Mouse (Mus musculus) thymus, adult 2 months (tissue): Measurements from ENCODE around the gene Tmem129. TPM values are rescaled to one million over a fixed set of nuclear protein-coding genes. Genes with fewer than 3 reads are reported as not detected.

ENCODE experiments used
- DNase-seq: peaks from one replicate; pipeline ENCODE4 v3.0.0; 2021
- H3K27ac ChIP-seq: fragments of 200-500 bp; 2 replicates; pipeline ENCODE4 v1.5.1; 2012; ENCODE audit warnings: low read length, control low read depth; ENCODE audit not compliant: control insufficient read depth, insufficient read depth
- H3K27me3 ChIP-seq: fragments of 200-500 bp; 2 replicates; pipeline ENCODE4 v1.6.1; 2012; ENCODE audit warnings: mild to moderate bottlenecking, low read length, moderate library complexity, mixed read lengths; ENCODE audit not compliant: control insufficient read depth, insufficient read depth
- H3K36me3 ChIP-seq: fragments of 200-500 bp; 2 replicates; pipeline ENCODE4 v1.6.1; 2012; ENCODE audit warnings: mild to moderate bottlenecking, low read length, moderate library complexity; ENCODE audit not compliant: control insufficient read depth, insufficient read depth
- H3K4me1 ChIP-seq: fragments of 200-500 bp; replicated peaks from 2 replicates; pipeline ENCODE4 v1.6.1; 2012; ENCODE audit warnings: low read length; ENCODE audit not compliant: control insufficient read depth, insufficient read depth
- H3K4me3 ChIP-seq: fragments of 200-500 bp; 2 replicates; pipeline ENCODE4 v1.5.1; 2012; ENCODE audit warnings: mild to moderate bottlenecking, low read length, control low read depth, moderate library complexity; ENCODE audit not compliant: control insufficient read depth, insufficient read depth
- CTCF ChIP-seq: fragments of 200-500 bp; IDR thresholded peaks from 2 replicates; pipeline ENCODE4 v1.5.1; 2012; ENCODE audit warnings: mild to moderate bottlenecking, control low read depth, low read length, moderate library complexity, borderline replicate concordance; ENCODE audit not compliant: control insufficient read depth, poor library complexity, insufficient read depth; ENCODE audit errors: extremely low read depth
- POLR2A ChIP-seq: fragments of 200-500 bp; IDR thresholded peaks from 2 replicates; pipeline ENCODE4 v1.6.1; 2012; ENCODE audit warnings: mild to moderate bottlenecking, low read length, control low read depth, moderate library complexity; ENCODE audit not compliant: control insufficient read depth, poor library complexity, insufficient read depth; ENCODE audit errors: extremely low read depth
- WGBS: fragments of 180-500 bp; shearing (Covaris S2); methylation state at CpG from one replicate; pipeline ENCODE4 v1.1.7; 2018; 5-methylcytosine and 5-hydroxymethylcytosine counted together
- polyA plus RNA-seq: library from polyadenylated mRNA; depleted of rRNA; stranded (reverse); fragments of >200 nt; gene quantifications from 2 replicates; pipeline ENCODE4 v1.2.3, GENCODE M21; 2012

Tmem129 gene
- polyA plus RNA-seq, 1 experiment = 78.0 TPM

DNA sequence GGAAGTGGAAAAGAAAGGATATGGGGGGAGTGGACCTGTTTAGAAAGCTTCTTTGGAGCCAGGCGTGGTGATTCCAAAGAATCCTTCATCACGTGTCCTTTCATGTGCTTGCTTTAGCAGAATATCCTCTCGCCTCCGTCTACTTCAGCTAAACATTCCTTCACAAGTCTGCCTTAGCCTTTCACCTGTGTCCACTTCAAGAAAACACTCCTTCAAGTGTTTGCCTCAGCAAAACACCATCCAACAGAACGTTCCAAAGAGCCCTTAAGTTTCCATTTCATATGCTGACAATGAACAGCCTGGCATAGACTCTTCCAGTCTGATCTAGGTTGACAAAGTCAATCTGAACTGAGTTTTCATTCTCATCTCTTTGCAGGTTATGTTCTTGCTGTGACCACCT, 20.0 kb upstream of the Tmem129 start:
- no peak overlapping the region for H3K27ac ChIP-seq
- no peak for TF ChIP-seq POLR2A
- TF ChIP-seq CTCF = no peak

DNA sequence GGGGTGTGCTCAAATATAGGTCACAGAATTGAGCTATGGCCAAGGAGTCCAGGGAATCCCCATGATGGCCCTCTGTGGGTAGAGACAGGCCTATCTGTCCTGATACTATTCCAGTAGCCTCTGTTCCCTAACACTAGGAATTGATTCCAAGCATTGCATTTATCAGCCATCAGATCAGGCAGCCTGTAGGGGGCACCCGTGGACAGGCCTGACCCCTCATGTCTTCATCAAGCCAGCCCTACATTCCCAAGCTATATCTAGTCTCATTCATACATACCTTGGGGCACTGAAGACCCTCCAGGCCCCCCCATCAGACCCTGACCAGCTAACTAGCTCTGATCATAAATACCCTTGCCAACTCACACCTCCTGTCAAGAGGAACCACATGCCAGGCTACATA, 17.7 kb upstream of the Tmem129 start:
- peak; percentile 26 for DNase-seq
- TF ChIP-seq CTCF = no peak
- no peak for TF ChIP-seq POLR2A
- H3K4me1 ChIP-seq = peaks cover 2% of the 10 kb centered on the region; the same call in 1 of the 2 replicates

More for the DNA sequence above, 20.0 kb upstream of the Tmem129 start:
- no peak for DNase-seq
- Histone ChIP-seq H3K36me3 (no peaks in the 10 kb centered on the region), H3K4me3 (no peak overlapping the region), H3K27me3 (no peaks in the 10 kb centered on the region), H3K4me1 (peaks cover 12% of the 10 kb centered on the region)
- 93% methylated on average over 5 of the region's 5 CpGs for WGBS

GRCm38 (mm10) chr5:33674439-33674838, 16.2 kb upstream of the Tmem129 start:
- TF ChIP-seq CTCF = no peak
- Histone ChIP-seq H3K36me3 (peaks cover 32% of the 10 kb centered on the region), H3K27me3 (no peaks in the 10 kb centered on the region), H3K4me3 (no peak overlapping the region), H3K27ac (no peak overlapping the region), H3K4me1 (no peaks in the 10 kb centered on the region)
- 96% methylated on average over 3 of the region's 3 CpGs for WGBS
- DNase-seq = no peak

More for the DNA sequence above, 17.7 kb upstream of the Tmem129 start:
- WGBS = 0% methylated on average over 1 of the region's 1 CpGs
- Histone ChIP-seq H3K36me3 (peaks cover 16% of the 10 kb centered on the region), H3K4me3 (no peak overlapping the region), H3K27me3 (no peaks in the 10 kb centered on the region), H3K27ac (no peak overlapping the region)

DNA sequence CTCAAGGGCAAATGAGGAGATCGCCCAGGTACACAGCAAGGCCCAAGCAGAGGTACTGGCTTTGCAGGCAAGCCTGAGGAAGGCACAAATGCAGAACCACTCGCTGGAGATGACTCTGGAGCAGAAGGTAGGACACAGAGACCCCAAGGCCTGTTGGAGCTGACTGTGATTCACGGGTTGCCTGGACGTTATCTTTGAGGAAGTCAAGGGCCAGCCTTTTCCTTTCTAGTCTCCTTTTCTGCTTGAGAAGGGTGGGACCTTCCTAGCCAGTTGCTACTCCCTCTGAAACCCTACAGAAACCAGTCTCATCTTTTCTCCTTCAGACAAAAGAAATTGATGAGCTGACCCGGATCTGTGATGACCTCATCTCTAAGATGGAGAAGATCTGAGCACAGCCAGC, 13.4 kb upstream of the Tmem129 start:
- DNase-seq = no peak
- Histone ChIP-seq H3K4me3 (no peak overlapping the region), H3K36me3 (peaks cover 51% of the 10 kb centered on the region), H3K4me1 (no peaks in the 10 kb centered on the region), H3K27me3 (no peaks in the 10 kb centered on the region), H3K27ac (no peak overlapping the region)
- WGBS = 68% methylated on average over 5 of the region's 5 CpGs
- TF ChIP-seq CTCF = no peak
- TF ChIP-seq POLR2A = no peak

DNA sequence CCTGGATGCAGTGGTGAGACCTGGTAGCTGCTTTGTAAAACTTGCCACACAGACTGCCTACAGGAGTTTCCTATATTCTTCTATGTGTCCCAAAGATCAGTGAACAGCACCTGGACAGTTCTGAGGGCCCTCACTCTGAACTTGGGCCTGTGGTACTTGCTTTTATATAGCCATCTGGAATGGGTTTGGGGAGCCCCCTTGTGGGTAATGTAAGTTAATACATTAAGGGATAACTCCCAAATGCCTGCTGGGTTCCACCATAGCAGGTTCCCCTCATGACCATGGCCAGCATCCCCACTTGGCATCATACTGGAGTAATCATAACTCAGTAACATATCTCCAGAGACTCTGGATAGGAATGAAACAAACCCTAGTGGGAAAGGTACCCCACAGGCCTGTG, 10.0 kb upstream of the Tmem129 start:
- no peak overlapping the region for H3K27ac ChIP-seq
- peaks cover 57% of the 10 kb centered on the region for H3K36me3 ChIP-seq
- no peak overlapping the region for H3K4me3 ChIP-seq
- DNase-seq = peak; percentile 50
- no peaks in the 10 kb centered on the region for H3K27me3 ChIP-seq
- H3K4me1 ChIP-seq = no peaks in the 10 kb centered on the region
- TF ChIP-seq POLR2A (no peak), CTCF (no peak)

GRCm38 (mm10) chr5:33658664-33659050, 441 bp upstream of the Tmem129 start:
- peak overlapping the region; percentile 60 for H3K4me3 ChIP-seq
- no peak overlapping the region for H3K27ac ChIP-seq
- H3K36me3 ChIP-seq = 0 out of 2 replicates have a peak, but pooled peaks cover 4% of the 10 kb centered on the region
- DNase-seq = no peak
- H3K4me1 ChIP-seq = peaks cover 10% of the 10 kb centered on the region
- TF ChIP-seq POLR2A (no peak), CTCF (no peak)
- WGBS = under 1% methylated on average over 26 of the region's 26 CpGs
- H3K27me3 ChIP-seq = no peaks in the 10 kb centered on the region

GRCm38 (mm10) chr5:33657251-33657786, 897 bp downstream of the Tmem129 start:
- under 1% methylated on average over 32 of the region's 32 CpGs for WGBS
- TF ChIP-seq CTCF (no peak), POLR2A (no peak)
- H3K36me3 ChIP-seq = no peaks in the 10 kb centered on the region
- DNase-seq = no peak
- H3K4me1 ChIP-seq = peaks cover 13% of the 10 kb centered on the region
- H3K4me3 ChIP-seq = peak overlapping the region; percentile 74
- H3K27me3 ChIP-seq = no peaks in the 10 kb centered on the region
- H3K27ac ChIP-seq = peak overlapping the region; percentile 37
